Mouse (Mus musculus) C2C12 (cell line): ENCODE measurements at regions not wholly inside any gene's neighbourhood (a gene's known extent, or its start where the extent isn't known, plus 50 kb on each side); places are given as distances from the start of the nearest gene placed in this dataset.

Source experiments
- H3K27me3 ChIP-seq: one replicate; pipeline ENCODE4 v1.6.1; 2011; ENCODE audit not compliant: control insufficient read depth, insufficient read depth, insufficient read length
- H3K36me3 ChIP-seq: one replicate; pipeline ENCODE4 v1.6.1; 2011; ENCODE audit not compliant: control insufficient read depth, insufficient read depth
- H3K4me3 ChIP-seq: one replicate; pipeline ENCODE4 v1.5.1; 2011; ENCODE audit warnings: mild to moderate bottlenecking, control low read depth; ENCODE audit not compliant: poor library complexity, insufficient read depth, severe bottlenecking
- H3K79me2 ChIP-seq: one replicate; pipeline ENCODE4 v1.6.1; 2011; ENCODE audit not compliant: control insufficient read depth, insufficient read depth
- H3K79me3 ChIP-seq: one replicate; pipeline ENCODE4 v1.6.1; 2011; ENCODE audit warnings: low read depth, control low read depth
- H3ac ChIP-seq: one replicate; pipeline ENCODE3; 2011; ENCODE audit warnings: low read depth; ENCODE audit not compliant: control insufficient read depth, insufficient read length
- CEBPB ChIP-seq: IDR thresholded peaks from one replicate; pipeline ENCODE4 v1.6.1; 2011; ENCODE audit warnings: low read depth, mild to moderate bottlenecking, control low read depth, moderate library complexity
- CTCF ChIP-seq: IDR thresholded peaks from one replicate; pipeline ENCODE4 v1.5.1; 2011; ENCODE audit not compliant: control insufficient read depth, insufficient read depth, insufficient read length
- FOSL1 ChIP-seq: IDR thresholded peaks from one replicate; pipeline ENCODE4 v1.8.0; 2011; ENCODE audit warnings: mild to moderate bottlenecking, low read length; ENCODE audit not compliant: poor library complexity, insufficient read depth, severe bottlenecking
- MAX ChIP-seq: IDR thresholded peaks from one replicate; pipeline ENCODE4 v1.6.1; 2011; ENCODE audit warnings: mild to moderate bottlenecking, control low read depth
- MYOD1 ChIP-seq: IDR thresholded peaks from one replicate; pipeline ENCODE4 v1.6.1; 2011; ENCODE audit warnings: low read depth; ENCODE audit not compliant: control insufficient read depth, insufficient read length
- MYOG ChIP-seq: IDR thresholded peaks from one replicate; pipeline ENCODE4 v1.6.1; 2011; ENCODE audit not compliant: control insufficient read depth, insufficient read length; ENCODE audit errors: extremely low read depth
- USF1 ChIP-seq: IDR thresholded peaks from one replicate; pipeline ENCODE4 v1.6.1; 2011; ENCODE audit warnings: low read depth, mild to moderate bottlenecking, control low read depth, moderate library complexity

DNA sequence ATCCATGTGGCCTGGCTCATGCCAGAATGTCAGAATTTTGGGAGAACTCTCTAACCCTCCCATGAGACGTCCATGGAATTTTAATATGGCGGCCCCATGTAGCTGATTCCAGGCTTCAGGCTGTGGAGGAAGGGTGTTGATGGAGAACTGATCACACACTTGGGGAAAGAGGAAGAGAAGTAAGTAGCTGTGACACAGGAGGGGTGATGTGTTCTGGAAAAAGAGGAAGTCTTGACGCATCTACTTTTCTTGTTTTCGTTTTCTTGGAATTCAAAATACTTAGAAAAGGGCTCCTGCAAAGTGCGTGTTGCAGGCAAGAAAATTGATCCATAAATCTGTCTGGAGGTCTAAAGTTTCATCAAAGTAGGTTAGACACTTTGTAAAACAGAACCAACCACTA, 205.7 kb upstream of the Runx1 start:
- no peak overlapping the region for H3K4me3 ChIP-seq
- H3K27me3 ChIP-seq, result no peaks in the 10 kb centered on the region
- H3K79me3 ChIP-seq, result no peaks in the 10 kb centered on the region
- H3ac ChIP-seq, result no peak overlapping the region
- no peaks in the 10 kb centered on the region for H3K36me3 ChIP-seq
- H3K79me2 ChIP-seq, result no peaks in the 10 kb centered on the region
- TF ChIP-seq FOSL1 (no peak), MYOD1 (no peak), CEBPB (no peak), MAX (no peak), CTCF (no peak), USF1 (no peak), MYOG (no peak)

DNA sequence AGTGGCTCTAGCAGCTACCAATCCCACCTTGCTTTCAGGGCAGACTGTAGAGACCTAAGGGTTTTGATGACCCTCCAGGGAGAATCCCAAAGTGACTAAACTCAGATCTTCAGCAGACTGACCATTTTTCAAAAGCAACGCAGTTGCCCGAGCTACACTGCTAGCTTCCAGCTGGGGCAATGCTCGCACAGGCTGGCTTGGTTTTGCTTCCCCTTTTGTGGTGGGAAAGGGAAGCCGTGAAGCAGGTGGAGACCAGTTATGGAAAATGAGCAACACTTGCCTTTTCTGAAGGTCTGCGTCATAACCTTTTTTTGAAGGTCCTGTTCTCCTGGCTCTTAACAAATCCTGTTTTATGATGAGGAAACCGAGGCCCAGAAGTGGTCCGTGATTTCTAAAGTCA, 202.7 kb upstream of the Runx1 start:
- Histone ChIP-seq H3K79me2 (no peaks in the 10 kb centered on the region), H3K36me3 (no peaks in the 10 kb centered on the region), H3ac (no peak overlapping the region), H3K79me3 (no peaks in the 10 kb centered on the region), H3K27me3 (no peaks in the 10 kb centered on the region), H3K4me3 (no peak overlapping the region)
- TF ChIP-seq CEBPB, result no peak
- TF ChIP-seq USF1, result no peak
- TF ChIP-seq MYOG, result no peak
- TF ChIP-seq MAX, result no peak
- TF ChIP-seq MYOD1, result no peak
- no peak for TF ChIP-seq CTCF
- TF ChIP-seq FOSL1, result no peak

DNA sequence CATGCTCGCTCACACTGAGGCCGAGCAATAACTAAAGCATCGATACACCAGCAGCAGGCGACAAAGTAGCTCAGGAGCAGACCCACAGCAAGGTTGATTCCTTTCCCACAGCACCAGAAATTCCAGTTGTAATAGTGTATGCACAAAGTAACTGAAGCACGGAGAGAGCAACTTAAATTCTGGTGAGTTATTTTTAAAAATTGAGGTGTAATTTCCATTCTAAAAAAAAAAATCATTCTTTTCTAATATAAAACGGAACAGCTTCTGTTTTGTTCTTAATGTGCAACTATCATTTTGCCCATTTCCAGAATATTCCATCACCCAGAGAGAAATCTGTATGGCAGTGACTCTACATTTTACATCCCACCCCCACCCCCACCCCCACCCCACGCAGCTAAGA, 202.1 kb upstream of the Runx1 start:
- H3K79me3 ChIP-seq, result no peaks in the 10 kb centered on the region
- H3ac ChIP-seq, result no peak overlapping the region
- H3K27me3 ChIP-seq, result no peaks in the 10 kb centered on the region
- H3K36me3 ChIP-seq, result no peaks in the 10 kb centered on the region
- no peak for TF ChIP-seq CTCF
- TF ChIP-seq CEBPB, result no peak
- no peak for TF ChIP-seq USF1
- no peak for TF ChIP-seq MYOG
- TF ChIP-seq MAX, result no peak
- TF ChIP-seq MYOD1, result no peak
- no peak for TF ChIP-seq FOSL1
- H3K79me2 ChIP-seq, result no peaks in the 10 kb centered on the region
- H3K4me3 ChIP-seq, result no peak overlapping the region

DNA sequence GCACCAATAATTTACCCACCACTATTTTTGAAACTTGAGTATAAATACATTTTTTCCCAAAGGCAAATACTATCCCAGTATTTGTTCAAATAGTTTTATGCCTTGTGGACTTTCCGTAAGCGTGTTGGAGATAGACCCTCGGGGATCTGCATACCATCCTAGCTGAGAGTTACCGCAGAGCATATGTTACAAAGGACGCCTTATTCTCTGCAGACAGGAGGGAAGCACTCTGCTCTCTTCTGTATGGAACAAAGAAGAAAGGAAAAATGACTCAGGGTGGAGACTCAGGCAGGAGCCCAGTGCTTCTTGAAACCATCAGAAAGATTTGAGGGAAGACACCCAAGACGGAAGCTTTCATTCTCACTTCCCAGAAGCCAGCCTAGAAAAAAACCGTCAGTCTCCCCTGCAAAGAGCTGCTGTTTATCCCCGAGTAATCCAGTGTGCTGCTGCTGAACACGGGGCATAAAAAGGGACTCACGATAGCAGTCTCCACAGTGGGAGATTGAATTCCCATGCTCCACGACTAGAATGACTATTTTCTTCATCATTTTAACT, 200.2 kb upstream of the Runx1 start:
- H3K36me3 ChIP-seq, result no peaks in the 10 kb centered on the region
- no peaks in the 10 kb centered on the region for H3K79me2 ChIP-seq
- no peaks in the 10 kb centered on the region for H3K27me3 ChIP-seq
- H3K79me3 ChIP-seq, result no peaks in the 10 kb centered on the region
- no peak overlapping the region for H3ac ChIP-seq
- TF ChIP-seq FOSL1, result no peak
- TF ChIP-seq CEBPB, result no peak
- no peak for TF ChIP-seq USF1
- TF ChIP-seq MYOG, result no peak
- H3K4me3 ChIP-seq, result no peak overlapping the region

DNA sequence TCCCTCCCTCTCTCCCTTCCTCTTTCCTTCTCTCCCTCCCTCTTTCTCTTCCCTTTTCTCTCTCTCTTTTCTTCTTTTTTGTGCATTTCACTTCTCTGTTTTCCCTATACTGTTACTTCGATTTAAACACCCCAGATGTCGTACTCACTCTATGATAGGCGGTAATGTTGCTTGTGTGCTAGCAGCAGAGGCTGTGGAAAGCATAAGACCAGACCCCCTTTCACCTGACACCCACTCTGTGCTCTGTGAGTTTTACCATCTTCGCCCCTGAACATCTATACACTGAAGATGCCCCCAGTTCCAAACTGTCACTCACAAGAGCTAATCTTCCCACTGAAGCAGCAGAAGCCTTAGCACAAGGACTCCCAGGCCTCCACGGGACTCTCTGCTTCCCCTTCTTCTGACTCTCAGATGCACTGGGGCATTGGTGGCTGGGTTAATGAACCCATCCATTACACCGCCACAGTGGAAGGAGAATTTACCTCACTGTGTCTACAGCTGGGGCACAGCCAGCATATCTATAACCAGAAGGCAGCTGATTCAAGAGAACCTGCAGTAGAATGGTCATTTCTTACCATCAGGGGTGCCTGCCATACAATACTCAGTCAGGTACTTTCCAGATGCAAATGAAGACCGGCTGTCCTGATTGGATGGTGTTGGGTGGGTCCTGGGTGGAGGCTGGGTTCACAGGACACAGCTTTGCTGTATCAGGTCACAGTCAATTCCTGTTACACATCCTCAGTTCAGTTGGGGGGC, 194.0 kb upstream of the Runx1 start:
- Histone ChIP-seq H3K79me3 (no peaks in the 10 kb centered on the region), H3K4me3 (no peak overlapping the region), H3ac (no peak overlapping the region), H3K36me3 (no peaks in the 10 kb centered on the region), H3K27me3 (no peaks in the 10 kb centered on the region), H3K79me2 (no peaks in the 10 kb centered on the region)
- TF ChIP-seq MAX (no peak), MYOG (no peak), FOSL1 (no peak), CTCF (no peak), USF1 (no peak), CEBPB (no peak), MYOD1 (no peak)
